Mouse (Mus musculus): ENCODE results near the gene Gm266.

- no peak for TF ChIP-seq CTCF (IDR thresholded peaks at IDR 0.05; ENCODE audit: low read depth, low read length)
- TF ChIP-seq EP300 (IDR thresholded peaks at IDR 0.05; ENCODE audit: insufficient read depth, low read depth, low read length): no peak
Observed at GRCm38 (mm10) chr12:111447350-111447749, 38.3 kb downstream of the Gm266 start.
